Mouse (Mus musculus) urinary bladder, postnatal 36 days (tissue): ENCODE data around the gene B3gntl1.

Experiments
- DNase-seq, 2 experiments: peaks; one replicate each; pipeline ENCODE4 v3.0.0; 2022; ENCODE audit warnings: low spot score in 2 of 2, mixed read lengths in 1 of 2

B3gntl1 gene

GRCm38 (mm10) chr11:121672990-121673572 is at the start of gene B3gntl1:
Gene B3gntl1, minus strand, starts transcription at chr11:121673153.
- peak; percentile 99 for DNase-seq

DNA sequence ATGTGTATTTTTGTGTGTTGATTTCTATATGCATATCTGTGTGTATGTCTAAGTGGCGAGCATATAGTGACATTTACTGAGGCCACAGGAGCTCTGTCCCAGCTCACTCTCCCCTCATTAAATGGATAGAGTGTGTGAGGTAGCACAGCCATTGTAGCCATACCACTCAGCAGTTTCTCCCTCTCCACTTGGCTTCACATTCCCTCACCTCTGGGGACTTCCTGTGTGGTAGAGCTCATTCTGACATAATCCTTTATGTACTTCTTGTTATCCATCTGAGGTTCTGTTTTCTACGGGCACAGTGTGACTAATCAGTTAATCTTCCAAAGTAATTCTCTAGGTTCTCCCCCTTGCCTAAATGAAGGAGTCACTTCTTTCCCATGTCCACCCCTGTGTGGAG is 49.5 kb upstream of the B3gntl1 start:
- DNase-seq, result no peak

- no peak for DNase-seq
Observed at GRCm38 (mm10) chr11:121720752-121721151, 47.8 kb upstream of the B3gntl1 start.

DNA sequence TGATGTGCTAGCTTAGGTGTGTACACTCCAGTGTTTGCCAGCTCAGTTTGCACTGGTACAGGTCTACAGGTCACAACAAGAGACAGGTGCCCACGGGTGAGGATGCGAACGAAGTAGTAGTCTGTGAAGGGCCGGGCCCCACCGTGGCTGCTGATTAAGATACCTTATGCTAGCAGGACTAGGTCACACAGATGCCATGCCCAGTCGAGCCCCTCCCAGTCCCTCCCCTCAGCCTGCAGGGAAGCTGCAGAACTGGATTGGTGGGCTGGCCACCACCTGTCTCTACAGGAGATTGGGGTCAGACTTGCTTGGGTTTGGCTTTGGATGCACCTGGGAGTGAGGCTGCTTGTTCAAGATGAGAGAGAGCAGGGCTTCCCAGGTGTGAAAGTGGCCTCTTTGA is 44.8 kb upstream of the B3gntl1 start:
- DNase-seq, result peak; percentile 68 to 79

- DNase-seq, result no peak
Observed at GRCm38 (mm10) chr11:121714745-121715485, 42.0 kb upstream of the B3gntl1 start.

- DNase-seq, result no peak
Observed at GRCm38 (mm10) chr11:121713569-121713968, 40.6 kb upstream of the B3gntl1 start.

GRCm38 (mm10) chr11:121712987-121713386 is 40.0 kb upstream of the B3gntl1 start:
- DNase-seq, result peak in 1 of 2 experiments; percentile 54

- no peak for DNase-seq
Observed at GRCm38 (mm10) chr11:121710245-121710644, 37.3 kb upstream of the B3gntl1 start.

GRCm38 (mm10) chr11:121709278-121709677 is 36.3 kb upstream of the B3gntl1 start:
- DNase-seq, result no peak

DNA sequence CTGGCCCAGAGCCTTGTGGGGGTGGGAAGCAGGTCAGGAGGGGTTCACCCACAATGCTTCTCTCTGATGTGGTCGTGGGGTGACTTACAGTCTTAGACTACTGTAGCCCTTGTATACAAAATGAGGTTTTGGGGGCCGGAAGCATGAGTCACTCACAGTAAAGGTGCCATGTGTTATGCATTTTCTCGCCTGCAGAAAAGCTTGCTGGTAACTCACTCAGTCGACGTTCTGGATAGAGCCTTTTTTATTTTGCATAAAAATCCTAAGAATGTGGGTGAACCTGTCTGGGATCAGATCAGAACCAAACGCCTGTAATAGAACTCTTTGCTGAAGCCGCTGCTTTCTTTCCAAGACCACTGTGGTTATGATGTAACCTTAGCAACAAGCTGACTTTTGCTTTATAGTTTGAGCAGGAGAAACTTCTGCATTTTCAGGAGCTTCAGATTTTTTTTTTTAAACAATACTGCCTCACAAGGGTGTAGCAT is 33.6 kb upstream of the B3gntl1 start:
- no peak for DNase-seq

GRCm38 (mm10) chr11:121703619-121704215 is 30.8 kb upstream of the B3gntl1 start:
- DNase-seq, result peak in 1 of 2 experiments; percentile 20

DNA sequence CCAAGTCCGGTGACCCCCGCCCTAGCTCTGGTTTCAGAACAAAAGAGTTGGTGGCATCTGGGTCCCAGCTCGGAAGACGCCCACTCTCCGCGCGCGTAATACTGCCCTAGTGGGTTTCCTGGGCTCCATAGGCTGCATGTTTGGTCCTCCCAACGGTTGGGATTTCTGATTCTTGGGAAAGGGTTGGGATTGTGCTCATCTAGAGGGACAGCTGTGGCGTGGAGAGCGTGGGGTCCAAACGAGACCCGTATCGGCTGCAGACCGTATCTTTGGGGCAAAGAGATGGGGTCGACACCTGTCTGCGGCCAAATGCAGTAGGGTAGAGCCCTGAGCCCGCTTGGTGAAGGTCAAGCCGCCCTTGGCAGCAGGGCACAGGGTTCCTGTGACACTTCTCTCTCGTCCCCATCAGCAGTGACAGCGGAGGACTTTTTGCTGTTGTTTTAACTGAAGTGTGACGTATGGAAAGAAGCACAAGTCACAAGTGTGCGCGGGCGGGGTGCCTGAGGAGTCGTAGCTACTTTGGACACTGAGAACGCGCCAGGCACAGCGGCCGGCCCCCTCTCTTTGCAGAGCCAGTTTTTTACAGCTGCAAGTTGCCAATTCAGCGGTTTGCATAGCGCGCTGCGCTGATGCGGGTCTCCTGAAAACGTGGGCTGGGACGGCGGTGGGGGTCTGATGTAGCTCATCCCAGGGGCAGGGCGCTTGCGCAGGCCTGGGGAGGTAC is 30.1 kb upstream of the B3gntl1 start:
- peak; percentile 56 to 70 for DNase-seq

GRCm38 (mm10) chr11:121702111-121702894 is 29.4 kb upstream of the B3gntl1 start:
- peak; percentile 95 for DNase-seq

DNA sequence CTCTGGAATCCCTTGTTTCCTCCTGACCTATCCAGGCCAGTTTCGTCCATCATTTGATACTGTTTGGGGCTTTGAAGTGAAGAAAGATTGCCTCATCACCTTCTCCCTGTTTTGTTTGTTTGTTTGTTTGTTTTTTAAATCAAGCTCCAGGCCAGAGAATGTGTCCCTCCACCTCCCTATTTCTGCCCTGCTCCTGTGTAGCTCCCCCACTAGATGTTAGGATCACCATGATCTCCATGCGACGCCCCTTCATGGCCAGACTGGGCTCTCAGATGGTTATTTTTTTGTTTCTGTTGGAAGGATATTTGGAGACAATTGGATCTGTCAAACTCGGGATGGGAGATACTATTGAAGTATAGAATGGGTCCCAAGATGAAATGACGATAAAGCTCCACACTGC is 28.3 kb upstream of the B3gntl1 start, which contains the start of gene Metrnl:
Gene Metrnl, plus strand, starts transcription at position 301 of the 400 bp plus-strand sequence.
- DNase-seq, result no peak

DNA sequence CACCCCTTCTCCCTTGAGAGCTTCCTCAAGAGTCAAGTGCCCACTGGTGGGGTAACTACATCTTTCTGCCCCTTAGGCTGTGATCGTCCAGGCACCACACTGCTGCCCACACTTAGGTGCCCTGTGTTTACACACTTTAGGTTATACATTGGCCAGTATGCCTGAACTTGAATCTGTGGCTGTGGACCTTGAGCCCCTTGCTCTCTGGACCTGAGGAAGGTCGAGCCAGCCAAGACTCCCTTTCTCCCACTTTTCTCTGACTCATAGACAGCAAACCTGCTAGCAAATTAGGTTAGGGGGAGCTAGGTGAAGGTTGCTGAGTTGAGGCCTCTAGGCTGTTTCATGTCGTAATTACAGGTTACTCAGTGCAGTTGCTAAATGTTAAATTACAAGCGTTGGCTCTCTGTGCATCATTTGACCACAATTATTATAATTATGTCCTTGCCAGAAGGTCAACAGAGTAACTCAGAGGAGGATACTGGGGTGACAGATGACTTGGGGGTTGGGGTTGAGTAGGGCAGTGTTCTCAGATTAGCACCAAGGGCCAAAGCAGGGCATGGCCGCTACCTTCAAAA is 25.5 kb upstream of the B3gntl1 start:
- no peak for DNase-seq

DNA sequence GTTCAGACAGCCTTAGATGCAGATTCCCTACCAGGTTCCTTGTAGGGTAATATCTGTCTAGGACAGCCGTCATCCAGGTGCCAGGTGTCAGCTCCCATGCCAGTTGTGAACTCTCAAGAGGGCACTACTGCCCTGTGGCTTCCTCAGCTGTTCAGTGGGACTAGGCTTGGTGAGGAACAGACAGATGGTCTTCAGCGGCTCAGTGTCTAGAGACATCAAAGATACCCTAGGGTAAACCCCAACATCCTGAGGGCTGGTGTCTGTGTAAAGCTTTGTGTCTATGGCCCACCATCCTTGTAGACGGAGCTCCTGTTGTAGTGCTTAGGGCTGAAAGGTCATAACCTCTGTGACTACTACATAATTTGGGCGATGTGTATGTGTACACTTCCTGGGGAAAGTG is 24.3 kb upstream of the B3gntl1 start:
- no peak for DNase-seq

GRCm38 (mm10) chr11:121695304-121696064 is 22.5 kb upstream of the B3gntl1 start:
- no peak for DNase-seq

GRCm38 (mm10) chr11:121688024-121688423 is 15.1 kb upstream of the B3gntl1 start:
- DNase-seq, result no peak

GRCm38 (mm10) chr11:121686674-121687073 is 13.7 kb upstream of the B3gntl1 start:
- no peak for DNase-seq

DNA sequence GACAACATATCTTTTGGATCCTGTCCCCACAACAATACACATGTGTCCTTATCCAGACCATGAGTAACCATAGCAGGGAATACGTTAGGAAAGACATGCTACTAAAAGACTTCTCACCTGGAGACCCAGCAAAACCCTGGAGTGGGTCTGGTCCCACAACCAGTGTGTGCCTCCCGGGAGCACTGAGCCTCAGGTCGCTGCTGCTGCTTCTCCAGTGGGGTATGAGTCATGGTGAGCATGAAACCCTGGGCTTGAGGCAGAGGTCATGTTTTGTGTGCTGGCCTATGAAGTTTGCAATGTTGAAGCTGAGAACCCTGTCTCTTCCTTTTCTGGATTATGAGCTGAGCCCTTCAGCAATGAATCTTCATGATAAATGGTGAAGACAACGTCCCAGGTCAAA is 13.1 kb upstream of the B3gntl1 start:
- DNase-seq, result no peak
